In the genomic region with DNA sequence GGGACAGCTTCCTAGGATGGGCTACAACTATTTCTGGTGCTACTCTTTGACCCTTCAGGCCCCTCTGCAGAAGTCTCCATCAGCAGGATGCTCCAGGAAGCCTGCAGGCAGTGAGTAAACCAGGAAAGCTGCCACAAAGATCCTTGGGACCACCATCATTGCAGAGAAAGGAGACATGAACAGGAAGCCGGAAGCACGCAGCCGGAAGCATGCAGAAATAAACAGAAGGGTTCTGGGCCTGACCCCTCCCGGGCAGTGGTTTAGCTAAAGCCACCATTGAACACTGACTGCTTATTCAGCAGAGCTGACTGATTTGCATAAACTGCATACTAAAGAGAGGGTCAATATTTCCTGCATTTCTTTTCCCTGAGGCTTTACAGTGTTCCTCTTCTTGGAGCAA, we compare ENCODE assay signal across 21 mouse cellular contexts. TPM values are rescaled to one million over a fixed set of nuclear protein-coding genes. Genes with fewer than 3 reads are reported as not detected.
A peak's percentile ranks its signal among the peaks of the same experiment; 100 is the strongest.
DNase-seq lines count a peak whose midpoint lies in the region; ATAC-seq and TF ChIP-seq lines count a peak whose summit lies in the region.
"Had no signal": no experiment of that assay in that cellular context is flagged by ENCODE, and none has a peak within 500 bp of the region (broad histone marks: within the 10 kb centered on the region; RNA-seq: fewer than 3 reads in every experiment).

No protein-coding gene starts in this region.

- no peak for TF ChIP-seq POLR2A in kidney, adult 2 months (IDR thresholded peaks at IDR 0.05; ENCODE audit: low read depth, low read length)

- H3K36me3 ChIP-seq in forebrain, postnatal 0 days (ENCODE audit: insufficient read depth), result no peaks in the 10 kb centered on the region
- no peaks in the 10 kb centered on the region for H3K36me3 ChIP-seq in forebrain, embryonic 15.5 days
- H3K36me3 ChIP-seq in kidney, adult 2 months (ENCODE audit: control insufficient read depth, insufficient read depth, low read length), result no peaks in the 10 kb centered on the region
- H3K36me3 ChIP-seq in lung, postnatal 0 days (ENCODE audit: insufficient read depth, low read length), result no peaks in the 10 kb centered on the region
- no peaks in the 10 kb centered on the region for H3K36me3 ChIP-seq in limb, embryonic 10.5 days
- H3K36me3 ChIP-seq: embryonic facial prominence, embryonic 15.5 days; neural tube, embryonic 12.5 days had no signal

- no peak overlapping the region for H3K4me3 ChIP-seq in forebrain, postnatal 0 days (ENCODE audit: low read depth, low read length)
- H3K4me3 ChIP-seq in forebrain, embryonic 15.5 days, result no peak overlapping the region
- H3K4me3 ChIP-seq in kidney, adult 2 months (ENCODE audit: insufficient read depth, low read depth, low read length), result no peak overlapping the region
- no peak overlapping the region for H3K4me3 ChIP-seq in lung, postnatal 0 days (ENCODE audit: low read depth, low read length)
- H3K4me3 ChIP-seq in limb, embryonic 10.5 days, result no peak overlapping the region
- H3K4me3 ChIP-seq: embryonic facial prominence, embryonic 15.5 days; megakaryocyte, embryonic 14.5 days; neural tube, embryonic 12.5 days had no signal

- H3K4me1 ChIP-seq in forebrain, postnatal 0 days (ENCODE audit: insufficient read depth), result no peaks in the 10 kb centered on the region
- H3K4me1 ChIP-seq in forebrain, embryonic 15.5 days, result no peaks in the 10 kb centered on the region
- no peaks in the 10 kb centered on the region for H3K4me1 ChIP-seq in kidney, adult 2 months (ENCODE audit: control insufficient read depth, insufficient read depth, low read length)
- peaks cover 16% of the 10 kb centered on the region for H3K4me1 ChIP-seq in lung, postnatal 0 days (ENCODE audit: insufficient read depth, low read depth, low read length)
- H3K4me1 ChIP-seq in limb, embryonic 10.5 days, result peaks cover 3% of the 10 kb centered on the region; the same call in 1 of the 2 replicates
- H3K4me1 ChIP-seq: neural tube, embryonic 12.5 days had no signal

- peak; percentile 65 for TF ChIP-seq EP300 in lung, postnatal 0 days (IDR thresholded peaks at IDR 0.05)

- WGBS in forebrain, postnatal 0 days, result 40% methylated on average over 4 of the region's 4 CpGs
- 41% methylated on average over 4 of the region's 4 CpGs for WGBS in forebrain, embryonic 15.5 days
- WGBS in kidney, adult 2 months, result 65% methylated on average over 4 of the region's 4 CpGs
- 41% methylated on average over 4 of the region's 4 CpGs for WGBS in lung, postnatal 0 days
- WGBS in limb, embryonic 10.5 days, result 93% methylated on average over 4 of the region's 4 CpGs

- no peak overlapping the region for H3K27ac ChIP-seq in forebrain, postnatal 0 days (ENCODE audit: low read depth, low read length)
- H3K27ac ChIP-seq in forebrain, embryonic 15.5 days (replicated peaks), result no peak overlapping the region
- no peak overlapping the region for H3K27ac ChIP-seq in kidney, adult 2 months (ENCODE audit: insufficient read depth, low read depth, low read length)
- H3K27ac ChIP-seq in lung, postnatal 0 days (ENCODE audit: low read length), result 0 out of 2 replicates have a peak overlapping the region, but pooled peaks have one; percentile 43
- H3K27ac ChIP-seq in limb, embryonic 10.5 days, result peak overlapping the region; percentile 16; the same call in 1 of the 2 replicates
- H3K27ac ChIP-seq: embryonic facial prominence, embryonic 15.5 days; liver, embryonic 14.5 days; neural tube, embryonic 12.5 days had no signal

- no peak overlapping the region for H3K9ac ChIP-seq in forebrain, postnatal 0 days
- H3K9ac ChIP-seq in forebrain, embryonic 15.5 days (replicated peaks), result no peak overlapping the region
- H3K9ac ChIP-seq in lung, postnatal 0 days (replicated peaks; ENCODE audit: low read depth), result no peak overlapping the region
- H3K9ac ChIP-seq: embryonic facial prominence, embryonic 15.5 days; liver, embryonic 14.5 days; neural tube, embryonic 12.5 days had no signal

- no peaks in the 10 kb centered on the region for H3K9me3 ChIP-seq in forebrain, postnatal 0 days (ENCODE audit: low read length)
- no peaks in the 10 kb centered on the region for H3K9me3 ChIP-seq in forebrain, embryonic 15.5 days
- no peaks in the 10 kb centered on the region for H3K9me3 ChIP-seq in lung, postnatal 0 days (ENCODE audit: low read length)
- H3K9me3 ChIP-seq in limb, embryonic 10.5 days (replicated peaks), result no peaks in the 10 kb centered on the region
- H3K9me3 ChIP-seq: embryonic facial prominence, embryonic 15.5 days; neural tube, embryonic 12.5 days had no signal

- TF ChIP-seq CTCF in forebrain, postnatal 0 days (IDR thresholded peaks at IDR 0.05; ENCODE audit: low read depth), result no peak
- no peak for TF ChIP-seq CTCF in kidney, adult 2 months (conservative IDR thresholded peaks at IDR 0.05; ENCODE audit: insufficient read depth, insufficient read length, low read depth, low read length)
- no peak for TF ChIP-seq CTCF in lung, postnatal 0 days (IDR thresholded peaks at IDR 0.05)

- H3K27me3 ChIP-seq in forebrain, postnatal 0 days (ENCODE audit: insufficient read depth, low read length), result no peaks in the 10 kb centered on the region
- H3K27me3 ChIP-seq in forebrain, embryonic 15.5 days, result no peaks in the 10 kb centered on the region
- no peaks in the 10 kb centered on the region for H3K27me3 ChIP-seq in kidney, adult 2 months (replicated peaks; ENCODE audit: control insufficient read depth, insufficient read depth, low read length)
- H3K27me3 ChIP-seq in lung, postnatal 0 days (replicated peaks; ENCODE audit: insufficient read depth, low read length), result no peaks in the 10 kb centered on the region
- no peaks in the 10 kb centered on the region for H3K27me3 ChIP-seq in limb, embryonic 10.5 days (ENCODE audit: low read depth, poor library complexity, severe bottlenecking)
- H3K27me3 ChIP-seq: CH12.LX; embryonic facial prominence, embryonic 15.5 days; megakaryocyte, embryonic 14.5 days; neural tube, embryonic 12.5 days had no signal

- no peak for DNase-seq in forebrain, postnatal 0 days
- peak; percentile 48 for DNase-seq in kidney, postnatal 10 days
- no peak for DNase-seq in kidney, adult 2 months
- peak; percentile 12 for DNase-seq in lung, postnatal 0 days (ENCODE audit: low spot score)
- no peak for DNase-seq in lung, postnatal 25 days (ENCODE audit: low spot score)
- no peak for DNase-seq in limb, embryonic 10.5 days (ENCODE audit: low spot score)
- DNase-seq in T-cell, adult 2 months (ENCODE audit: low spot score), result no peak
- DNase-seq: cerebellum, adult 2 months; cerebellum, postnatal 36 days; gastrocnemius, postnatal 14 days; heart, adult 18-20 months; heart, postnatal 36 days; spleen, adult 18-20 months; thymus, postnatal 25 days had no signal

- ATAC-seq in forebrain, postnatal 0 days, result peak; percentile 40; the same call in 1 of the 2 replicates
- ATAC-seq in forebrain, embryonic 15.5 days (replicated peaks), result no peak
- peak; percentile 25; the same call in 1 of the 2 replicates for ATAC-seq in lung, postnatal 0 days
- ATAC-seq: inflammation-experienced regulatory T-cells, adult 6 months had no signal

- H3K4me2 ChIP-seq in forebrain, postnatal 0 days (ENCODE audit: low read depth), result no peak overlapping the region
- no peak overlapping the region for H3K4me2 ChIP-seq in forebrain, embryonic 15.5 days (replicated peaks)
- no peak overlapping the region for H3K4me2 ChIP-seq in lung, postnatal 0 days (replicated peaks; ENCODE audit: low read depth, low read length)
- H3K4me2 ChIP-seq: embryonic facial prominence, embryonic 15.5 days; neural tube, embryonic 12.5 days had no signal

RNA-seq across cellular contexts. Expression of gene Sirt5, which starts 26.7 kb away (rescaled TPM):
- total RNA-seq in forebrain, postnatal 0 days (2014; rRNA removed), result 22.7 and 22.8 TPM in 2 replicates
- polyA plus RNA-seq in forebrain, postnatal 0 days (2015; fragmentation: Nextera tagmentation; extraction: Ambion mirVana), result 26.8 and 29.0 TPM in 2 replicates
- polyA plus RNA-seq in forebrain, embryonic 15.5 days (2015; fragmentation: Nextera tagmentation; extraction: Ambion mirVana), result 42.8 and 44.4 TPM in 2 replicates
- 14.8 and 16.7 TPM in 2 replicates for polyA plus RNA-seq in kidney, adult 2 months (2012; rRNA removed)
- polyA plus RNA-seq in lung, postnatal 0 days (2015; fragmentation: Nextera tagmentation; extraction: Ambion mirVana), result 11.9 and 15.6 TPM in 2 replicates
- polyA plus RNA-seq in limb, embryonic 10.5 days (2016; fragmentation: Nextera tagmentation; extraction: Ambion mirVana), result 31.9 and 41.0 TPM in 2 replicates

RNA-seq across cellular contexts. Expression of gene Gfod1, which starts 34.7 kb away (rescaled TPM):
- total RNA-seq in forebrain, postnatal 0 days (2014; rRNA removed), result 16.6 and 18.6 TPM in 2 replicates
- 3.0 and 3.9 TPM in 2 replicates for polyA plus RNA-seq in forebrain, postnatal 0 days (2015; fragmentation: Nextera tagmentation; extraction: Ambion mirVana)
- 1.8 and 2.3 TPM in 2 replicates for polyA plus RNA-seq in forebrain, embryonic 15.5 days (2015; fragmentation: Nextera tagmentation; extraction: Ambion mirVana)
- 1.6 and 2.0 TPM in 2 replicates for polyA plus RNA-seq in kidney, adult 2 months (2012; rRNA removed)
- 1.6 and 2.0 TPM in 2 replicates for polyA plus RNA-seq in lung, postnatal 0 days (2015; fragmentation: Nextera tagmentation; extraction: Ambion mirVana)
- polyA plus RNA-seq in limb, embryonic 10.5 days (2016; fragmentation: Nextera tagmentation; extraction: Ambion mirVana), result 0.13 and 0.23 TPM in 2 replicates

RNA-seq across cellular contexts. Expression of gene Nol7, which starts 59.6 kb away (rescaled TPM):
- 92.9 and 139 TPM in 2 replicates for total RNA-seq in forebrain, postnatal 0 days (2014; rRNA removed)
- 179 and 245 TPM in 2 replicates for polyA plus RNA-seq in forebrain, postnatal 0 days (2015; fragmentation: Nextera tagmentation; extraction: Ambion mirVana)
- 177 and 189 TPM in 2 replicates for polyA plus RNA-seq in forebrain, embryonic 15.5 days (2015; fragmentation: Nextera tagmentation; extraction: Ambion mirVana)
- polyA plus RNA-seq in kidney, adult 2 months (2012; rRNA removed), result 42.8 and 46.0 TPM in 2 replicates
- polyA plus RNA-seq in lung, postnatal 0 days (2015; fragmentation: Nextera tagmentation; extraction: Ambion mirVana), result 95.7 and 98.8 TPM in 2 replicates
- 115 and 130 TPM in 2 replicates for polyA plus RNA-seq in limb, embryonic 10.5 days (2016; fragmentation: Nextera tagmentation; extraction: Ambion mirVana)

Comparison
In these comparisons a context has a peak if more than half of its experiments do, and no peak if none do; other contexts are left out.
1. DNase-seq: peak in kidney, postnatal 10 days (single experiment) and lung, postnatal 0 days (single experiment); none in forebrain, postnatal 0 days (single experiment), kidney, adult 2 months (single experiment), lung, postnatal 25 days (single experiment), limb, embryonic 10.5 days (single experiment) and T-cell, adult 2 months (single experiment).
2. H3K27ac ChIP-seq: peak in lung, postnatal 0 days (single experiment) and limb, embryonic 10.5 days (single experiment); none in forebrain, postnatal 0 days (single experiment), forebrain, embryonic 15.5 days (single experiment) and kidney, adult 2 months (single experiment).